Mouse (Mus musculus) CH12.LX (cell line): ENCODE measurements at regions not wholly inside any gene's neighbourhood (a gene's known extent, or its start where the extent isn't known, plus 50 kb on each side); places are given as distances from the start of the nearest gene placed in this dataset.

Source experiments
- POLR2A ChIP-seq: IDR thresholded peaks from 2 replicates; pipeline ENCODE4 v1.6.1; 2011; ENCODE audit warnings: low read depth, mild to moderate bottlenecking, improper control_type of control experiment, low read length
- RCOR1 ChIP-seq: conservative IDR thresholded peaks from 2 replicates; pipeline ENCODE4 v1.6.1; 2012; ENCODE audit warnings: low read depth, mild to moderate bottlenecking, inconsistent platforms, low read length, improper control_type of control experiment
- SMC3 ChIP-seq: IDR thresholded peaks from 2 replicates; pipeline ENCODE4 v1.6.1; 2011; ENCODE audit warnings: low read depth, low read length, improper control_type of control experiment

- no peak for TF ChIP-seq RCOR1
- TF ChIP-seq POLR2A: no peak
- no peak for TF ChIP-seq SMC3
Observed at GRCm38 (mm10) chr11:57947347-57947746, 61.5 kb upstream of the Larp1 start.
